Mouse (Mus musculus) hindbrain, embryonic 10.5 days (tissue): ENCODE results near the gene Gm49387. TPM values are rescaled to one million over a fixed set of nuclear protein-coding genes. Genes with fewer than 3 reads are reported as not detected.

ENCODE experiments used
- DNase-seq: peaks from one replicate; pipeline ENCODE4 v3.0.0-alpha.2; 2017; ENCODE audit warnings: low spot score
- H3K27ac ChIP-seq: fragments of 300-500 bp; sonication (generic); 2 replicates; pipeline ENCODE4 v1.5.1; 2016; ENCODE audit warnings: mild to moderate bottlenecking, moderate library complexity
- H3K27me3 ChIP-seq: fragments of 300-500 bp; sonication (generic); 2 replicates; pipeline ENCODE4 v1.6.1; 2016; ENCODE audit warnings: mild to moderate bottlenecking; ENCODE audit not compliant: poor library complexity, insufficient read depth, severe bottlenecking
- H3K36me3 ChIP-seq: fragments of 300-500 bp; sonication (generic); 2 replicates; pipeline ENCODE4 v1.6.1; 2016; ENCODE audit warnings: mild to moderate bottlenecking, moderate library complexity
- H3K4me1 ChIP-seq: fragments of 300-500 bp; sonication (generic); replicated peaks from 2 replicates; pipeline ENCODE4 v1.6.1; 2016; ENCODE audit warnings: mild to moderate bottlenecking
- H3K4me3 ChIP-seq: fragments of 300-500 bp; sonication (generic); 2 replicates; pipeline ENCODE4 v1.5.1; 2016; ENCODE audit warnings: mild to moderate bottlenecking, moderate library complexity
- H3K9me3 ChIP-seq: fragments of 300-500 bp; sonication (generic); 2 replicates; pipeline ENCODE4 v1.6.1; 2016; ENCODE audit warnings: mild to moderate bottlenecking, moderate library complexity
- WGBS: fragments of 180-500 bp; shearing (Covaris S2); methylation state at CpG from one replicate; pipeline ENCODE4 v1.1.7; 2016; 5-methylcytosine and 5-hydroxymethylcytosine counted together
- polyA plus RNA-seq: library from polyadenylated mRNA; unstranded; fragments of >200 nt; fragmentation: Nextera tagmentation; extraction: Ambion mirVana; gene quantifications from 2 replicates; pipeline ENCODE4 v1.2.1, GENCODE M21; 2016

The Gm49387 gene
- 0.95 TPM in 1 of 2 replicates, not detected in the other for polyA plus RNA-seq

DNA sequence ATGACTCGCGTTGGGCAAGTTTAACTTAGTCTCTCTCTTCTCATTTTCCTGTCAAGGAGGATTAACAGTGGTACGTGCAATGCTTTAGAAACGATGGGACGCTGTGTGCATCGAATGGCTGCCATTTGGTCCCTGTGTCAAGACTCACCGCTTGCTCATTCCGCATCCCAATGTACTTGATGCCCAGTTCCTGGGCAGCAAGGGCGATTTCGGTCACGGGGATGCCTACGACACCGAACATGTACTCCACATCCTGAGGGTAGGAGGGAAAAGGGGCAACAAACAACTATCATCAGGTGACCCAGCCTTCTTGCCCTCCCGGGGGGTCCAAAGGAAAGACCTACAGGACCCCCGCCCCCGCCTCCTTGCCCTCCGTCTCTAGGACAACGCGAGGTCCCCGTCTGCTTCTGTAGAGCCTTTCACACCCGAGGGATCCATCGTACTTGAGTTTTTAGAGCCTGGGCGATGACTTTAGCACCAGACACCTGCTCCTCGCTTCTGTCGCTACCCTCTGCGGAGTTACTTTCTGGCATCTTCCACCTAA lies at the start of gene Gm49387:
Gene Gm49387 (minus strand): TSS at position 533 of the 544 bp plus-strand sequence.
- no peaks in the 10 kb centered on the region for H3K27me3 ChIP-seq
- peak within 1 kb of the TSS; percentile 77 for H3K4me3 ChIP-seq
- H3K4me1 ChIP-seq, result peaks cover 17% of the 10 kb centered on the region
- no peaks in the 10 kb centered on the region for H3K36me3 ChIP-seq
- DNase-seq, result no peak
- no peaks in the 10 kb centered on the region for H3K9me3 ChIP-seq
- WGBS, result 4% methylated on average over 26 of the region's 26 CpGs
- H3K27ac ChIP-seq, result peak within 1 kb of the TSS; percentile 93

GRCm38 (mm10) chr14:31686231-31686630 lies 45.6 kb upstream of the Gm49387 start:
- Histone ChIP-seq H3K36me3 (no peaks in the 10 kb centered on the region), H3K27ac (no peak overlapping the region), H3K4me3 (no peak overlapping the region), H3K27me3 (no peaks in the 10 kb centered on the region), H3K9me3 (no peaks in the 10 kb centered on the region), H3K4me1 (peaks cover 8% of the 10 kb centered on the region)
- 89% methylated on average over 1 of the region's 1 CpGs for WGBS
- DNase-seq, result no peak

DNA sequence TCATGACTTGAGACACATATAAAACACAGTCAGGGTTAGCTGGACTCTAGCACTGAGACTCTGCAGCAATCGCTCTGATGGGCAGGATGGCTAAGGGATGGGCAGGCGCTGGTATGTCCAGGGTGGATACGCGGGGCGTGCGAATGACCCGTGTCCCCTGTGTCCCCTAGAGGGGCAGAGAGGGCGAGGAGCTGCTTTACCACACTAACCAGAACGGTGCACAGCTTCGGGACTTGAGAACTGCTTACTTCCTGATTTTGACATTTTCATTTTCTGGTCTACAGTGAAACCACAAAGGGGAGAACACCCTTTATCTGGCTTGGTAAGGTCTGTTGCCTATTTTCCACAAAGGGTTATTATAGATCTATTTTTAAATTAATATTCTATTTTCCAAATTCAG lies 45.0 kb upstream of the Gm49387 start:
- H3K4me3 ChIP-seq, result no peak overlapping the region
- DNase-seq, result no peak
- H3K36me3 ChIP-seq, result no peaks in the 10 kb centered on the region
- H3K27me3 ChIP-seq, result no peaks in the 10 kb centered on the region
- WGBS, result 88% methylated on average over 10 of the region's 10 CpGs
- H3K9me3 ChIP-seq, result no peaks in the 10 kb centered on the region
- peaks cover 8% of the 10 kb centered on the region for H3K4me1 ChIP-seq
- H3K27ac ChIP-seq, result no peak overlapping the region

- no peaks in the 10 kb centered on the region for H3K9me3 ChIP-seq
- WGBS, result 79% methylated on average over 7 of the region's 7 CpGs
- H3K27ac ChIP-seq, result 0 out of 2 replicates have a peak overlapping the region, but pooled peaks have one; percentile 35
- no peaks in the 10 kb centered on the region for H3K27me3 ChIP-seq
- H3K4me1 ChIP-seq, result peaks cover 8% of the 10 kb centered on the region
- no peak overlapping the region for H3K4me3 ChIP-seq
- H3K36me3 ChIP-seq, result no peaks in the 10 kb centered on the region
- no peak for DNase-seq
Observed at GRCm38 (mm10) chr14:31684343-31685040, 43.8 kb upstream of the Gm49387 start.

- Histone ChIP-seq H3K36me3 (no peaks in the 10 kb centered on the region), H3K4me3 (no peak overlapping the region), H3K4me1 (peaks cover 8% of the 10 kb centered on the region), H3K9me3 (no peaks in the 10 kb centered on the region), H3K27ac (no peak overlapping the region), H3K27me3 (no peaks in the 10 kb centered on the region)
- WGBS, result 83% methylated on average over 2 of the region's 2 CpGs
- no peak for DNase-seq
Observed at GRCm38 (mm10) chr14:31683610-31684009, 42.9 kb upstream of the Gm49387 start.

DNA sequence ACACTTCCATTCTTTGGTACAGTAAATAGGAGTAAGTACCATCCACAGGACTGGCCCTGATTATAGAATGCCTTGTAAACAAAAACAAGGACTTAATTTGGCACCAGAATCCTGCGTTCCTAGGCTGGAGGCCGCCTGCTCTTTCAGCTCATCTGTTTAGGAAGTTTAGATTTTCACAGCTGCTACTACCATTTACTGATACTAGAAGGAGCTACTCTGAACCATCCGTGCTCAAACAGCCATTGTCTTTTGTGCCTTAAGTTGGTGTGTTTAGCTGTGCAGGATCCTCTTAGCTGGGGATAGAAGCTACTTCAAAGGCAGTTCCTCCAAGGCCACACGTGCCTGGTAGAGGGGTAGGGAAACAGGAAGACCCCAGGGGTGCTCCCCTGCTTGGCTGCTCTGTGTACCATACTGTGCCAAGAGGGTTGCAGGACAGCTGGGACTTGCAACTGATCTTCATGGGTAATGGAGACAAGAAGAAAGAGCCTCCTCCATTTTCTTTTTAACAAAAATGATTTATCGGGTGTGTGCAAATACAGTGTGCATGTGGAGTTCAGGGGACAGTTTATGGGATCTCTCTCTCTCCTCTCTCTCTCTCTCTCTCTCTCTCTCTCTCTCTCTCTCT lies 41.4 kb upstream of the Gm49387 start:
- WGBS, result 54% methylated on average over 5 of the region's 5 CpGs
- Histone ChIP-seq H3K9me3 (no peaks in the 10 kb centered on the region), H3K27me3 (no peaks in the 10 kb centered on the region), H3K27ac (0 out of 2 replicates have a peak overlapping the region, but pooled peaks have one; percentile 45), H3K36me3 (no peaks in the 10 kb centered on the region), H3K4me1 (peaks cover 8% of the 10 kb centered on the region), H3K4me3 (no peak overlapping the region)
- no peak for DNase-seq

DNA sequence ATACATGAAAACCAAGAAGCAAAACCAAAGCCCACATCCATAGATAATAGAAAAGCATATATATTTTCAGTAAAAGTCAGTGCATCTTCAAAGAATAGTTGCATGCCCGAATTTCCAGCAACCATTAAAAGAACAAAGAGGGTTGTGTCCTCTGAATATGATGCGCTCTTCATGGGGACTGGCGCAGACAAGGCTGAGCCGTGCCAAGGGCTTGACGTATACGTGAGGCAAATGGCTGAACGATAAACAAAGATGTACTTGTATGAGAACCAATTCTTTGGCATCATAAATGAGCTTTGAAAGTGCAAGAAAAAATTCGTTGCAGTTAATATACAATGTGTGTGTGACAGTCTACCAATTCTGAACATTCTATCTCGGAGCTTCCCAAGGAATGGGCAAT lies 40.6 kb upstream of the Gm49387 start:
- Histone ChIP-seq H3K4me3 (no peak overlapping the region), H3K27ac (no peak overlapping the region), H3K9me3 (no peaks in the 10 kb centered on the region), H3K4me1 (peaks cover 2% of the 10 kb centered on the region), H3K36me3 (no peaks in the 10 kb centered on the region), H3K27me3 (no peaks in the 10 kb centered on the region)
- WGBS, result 92% methylated on average over 9 of the region's 9 CpGs
- DNase-seq, result no peak

DNA sequence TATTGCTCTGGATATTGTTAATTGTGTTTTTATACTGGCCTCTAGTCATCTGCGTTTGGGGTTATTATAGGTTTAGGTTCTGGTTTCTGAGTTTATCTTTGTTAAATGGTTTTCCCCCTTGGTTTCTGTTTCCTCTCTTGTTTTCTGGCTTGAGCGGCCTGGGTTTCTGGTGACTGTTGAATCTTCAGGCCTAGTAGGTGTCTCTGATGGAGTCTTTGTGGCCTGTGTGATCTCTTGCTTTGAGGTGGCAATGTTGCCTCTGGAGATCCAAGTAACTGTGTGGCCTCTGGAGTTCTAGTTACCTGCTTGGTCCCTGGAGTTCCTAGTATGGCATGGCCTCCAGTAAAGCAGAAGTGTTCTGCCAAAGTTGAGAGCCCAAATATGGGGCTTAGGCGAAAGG lies 40.0 kb upstream of the Gm49387 start:
- DNase-seq, result no peak
- H3K4me3 ChIP-seq, result no peak overlapping the region
- H3K27ac ChIP-seq, result no peak overlapping the region
- no peaks in the 10 kb centered on the region for H3K4me1 ChIP-seq
- no peaks in the 10 kb centered on the region for H3K27me3 ChIP-seq
- no peaks in the 10 kb centered on the region for H3K36me3 ChIP-seq
- WGBS, result 90% methylated on average over 3 of the region's 3 CpGs
- no peaks in the 10 kb centered on the region for H3K9me3 ChIP-seq

- no peak for DNase-seq
- peak overlapping the region; percentile 66 for H3K27ac ChIP-seq
- peaks cover 40% of the 10 kb centered on the region for H3K4me1 ChIP-seq
- WGBS, result 47% methylated on average over 10 of the region's 10 CpGs
- H3K36me3 ChIP-seq, result peaks cover 8% of the 10 kb centered on the region
- H3K9me3 ChIP-seq, result no peaks in the 10 kb centered on the region
- no peaks in the 10 kb centered on the region for H3K27me3 ChIP-seq
- H3K4me3 ChIP-seq, result no peak overlapping the region
Observed at GRCm38 (mm10) chr14:31671635-31672320, 31.1 kb upstream of the Gm49387 start.

DNA sequence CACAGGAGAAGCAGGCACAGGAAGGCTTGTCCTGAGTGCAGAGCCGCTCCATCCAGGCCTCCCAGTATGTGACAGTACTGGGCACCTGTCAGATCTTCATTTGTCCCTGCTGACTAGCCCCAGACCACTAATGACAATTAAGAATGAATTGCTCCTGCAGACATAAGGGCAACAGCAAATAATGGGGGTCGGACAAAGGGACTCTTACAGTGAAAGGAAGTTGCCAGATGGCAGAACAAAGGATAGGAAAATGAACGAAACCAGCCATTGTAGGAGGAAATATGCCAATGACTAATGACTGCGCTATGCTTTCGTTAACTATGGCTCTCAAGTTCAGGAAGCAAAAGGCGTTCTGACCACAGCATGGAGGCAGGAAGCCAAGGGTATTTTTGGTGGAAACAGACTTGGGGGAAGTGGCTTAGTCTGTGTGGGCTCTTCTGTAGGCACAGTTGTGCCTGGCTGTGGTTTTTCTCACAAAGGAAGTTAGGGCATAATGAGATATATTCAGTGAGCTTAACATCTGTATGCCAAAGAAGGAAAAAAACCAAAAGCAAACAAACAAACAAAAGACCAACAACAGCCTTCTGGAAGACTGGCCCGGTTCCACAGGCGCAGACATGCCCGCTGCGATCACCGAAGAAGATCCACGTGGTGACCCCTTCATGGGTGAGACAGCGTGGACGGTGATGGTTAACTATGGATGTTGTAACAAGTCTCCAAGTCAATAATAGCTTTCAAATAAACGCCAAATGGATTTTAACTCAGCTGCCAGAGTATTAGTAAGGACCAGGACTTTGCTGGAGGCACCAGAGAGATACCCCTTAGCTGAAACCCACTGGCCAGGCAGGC lies 29.2 kb upstream of the Gm49387 start:
- peak overlapping the region; percentile 78 for H3K27ac ChIP-seq
- H3K27me3 ChIP-seq, result no peaks in the 10 kb centered on the region
- no peaks in the 10 kb centered on the region for H3K9me3 ChIP-seq
- peaks cover 47% of the 10 kb centered on the region for H3K4me1 ChIP-seq
- H3K36me3 ChIP-seq, result peaks cover 10% of the 10 kb centered on the region
- peak; percentile 35 for DNase-seq
- WGBS, result 74% methylated on average over 15 of the region's 15 CpGs
- H3K4me3 ChIP-seq, result no peak overlapping the region

DNA sequence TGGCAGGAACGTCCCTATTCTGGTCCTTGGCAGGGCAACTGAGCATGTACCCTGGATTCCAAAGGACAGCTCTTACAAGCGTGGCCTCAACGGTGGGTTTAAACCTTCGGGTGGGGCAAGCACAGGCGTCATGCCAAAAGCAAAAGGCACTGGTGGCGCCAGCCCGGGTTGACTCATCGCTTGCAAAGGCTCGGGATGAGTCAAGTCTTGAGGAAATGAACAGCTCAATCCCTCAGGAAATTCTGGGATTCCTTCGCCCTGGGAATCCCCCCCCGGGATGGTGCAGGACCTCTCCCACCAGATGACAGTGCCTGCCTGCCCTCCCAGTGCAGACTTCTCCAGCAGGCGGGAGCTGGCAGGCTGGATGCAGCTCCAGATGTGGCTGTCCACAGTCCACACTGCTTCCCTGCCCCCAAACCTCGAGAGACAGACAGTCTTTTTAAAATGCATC lies 28.5 kb upstream of the Gm49387 start:
- H3K4me3 ChIP-seq, result no peak overlapping the region
- peaks cover 10% of the 10 kb centered on the region for H3K36me3 ChIP-seq
- WGBS, result 69% methylated on average over 13 of the region's 13 CpGs
- no peaks in the 10 kb centered on the region for H3K27me3 ChIP-seq
- no peaks in the 10 kb centered on the region for H3K9me3 ChIP-seq
- DNase-seq, result no peak
- peaks cover 47% of the 10 kb centered on the region for H3K4me1 ChIP-seq
- H3K27ac ChIP-seq, result peak overlapping the region; percentile 78

GRCm38 (mm10) chr14:31668326-31668725 lies 27.6 kb upstream of the Gm49387 start:
- WGBS, result 83% methylated on average over 13 of the region's 13 CpGs
- DNase-seq, result no peak
- Histone ChIP-seq H3K27me3 (no peaks in the 10 kb centered on the region), H3K36me3 (peaks cover 10% of the 10 kb centered on the region), H3K4me1 (peaks cover 54% of the 10 kb centered on the region), H3K9me3 (no peaks in the 10 kb centered on the region), H3K27ac (peak overlapping the region; percentile 78; the same call in 1 of the 2 replicates), H3K4me3 (no peak overlapping the region)
